Mouse (Mus musculus) forebrain, embryonic 12.5 days (tissue): ENCODE data around the gene Ano6. TPM values are rescaled to one million over a fixed set of nuclear protein-coding genes. Genes with fewer than 3 reads are reported as not detected.

ENCODE experiments used
- ATAC-seq: fragments of 200-750 bp; cut with Nextera tagmentation; 2 replicates; pipeline ENCODE4 v1.8.0; 2017; ENCODE audit warnings: moderate TSS enrichment; ENCODE audit not compliant: low FRiP score
- H3K27ac ChIP-seq: fragments of 300-500 bp; sonication (generic); 2 replicates; pipeline ENCODE4 v1.5.1; 2016; ENCODE audit warnings: mild to moderate bottlenecking
- H3K27me3 ChIP-seq: fragments of 300-500 bp; sonication (generic); 2 replicates; pipeline ENCODE4 v1.6.1; 2016; ENCODE audit warnings: mild to moderate bottlenecking
- H3K36me3 ChIP-seq: fragments of 300-500 bp; sonication (generic); replicated peaks from 2 replicates; pipeline ENCODE4 v1.6.1; 2016; ENCODE audit warnings: mild to moderate bottlenecking
- H3K4me1 ChIP-seq: fragments of 300-500 bp; sonication (generic); 2 replicates; pipeline ENCODE4 v1.6.1; 2016
- H3K4me2 ChIP-seq: fragments of 300-500 bp; sonication (generic); 2 replicates; pipeline ENCODE4 v1.6.1; 2016; ENCODE audit warnings: mild to moderate bottlenecking, moderate library complexity
- H3K4me3 ChIP-seq: fragments of 300-500 bp; sonication (generic); replicated peaks from 2 replicates; pipeline ENCODE4 v1.5.1; 2016; ENCODE audit warnings: mild to moderate bottlenecking
- H3K9ac ChIP-seq: fragments of 300-500 bp; sonication (generic); 2 replicates; pipeline ENCODE4 v1.6.1; 2016; ENCODE audit warnings: mild to moderate bottlenecking
- H3K9me3 ChIP-seq: fragments of 300-500 bp; sonication (generic); 2 replicates; pipeline ENCODE4 v1.6.1; 2016
- WGBS: fragments of 180-500 bp; shearing (Covaris S2); methylation state at CpG from one replicate; pipeline ENCODE4 v1.1.7; 2016; 5-methylcytosine and 5-hydroxymethylcytosine counted together
- polyA plus RNA-seq: library from polyadenylated mRNA; unstranded; fragments of >200 nt; fragmentation: Nextera tagmentation; extraction: Ambion mirVana; gene quantifications from 2 replicates; pipeline ENCODE4 v1.2.1, GENCODE M21; 2016

Gene Ano6
- polyA plus RNA-seq, 1 experiment from 2014 or later, result 36.3 TPM

DNA sequence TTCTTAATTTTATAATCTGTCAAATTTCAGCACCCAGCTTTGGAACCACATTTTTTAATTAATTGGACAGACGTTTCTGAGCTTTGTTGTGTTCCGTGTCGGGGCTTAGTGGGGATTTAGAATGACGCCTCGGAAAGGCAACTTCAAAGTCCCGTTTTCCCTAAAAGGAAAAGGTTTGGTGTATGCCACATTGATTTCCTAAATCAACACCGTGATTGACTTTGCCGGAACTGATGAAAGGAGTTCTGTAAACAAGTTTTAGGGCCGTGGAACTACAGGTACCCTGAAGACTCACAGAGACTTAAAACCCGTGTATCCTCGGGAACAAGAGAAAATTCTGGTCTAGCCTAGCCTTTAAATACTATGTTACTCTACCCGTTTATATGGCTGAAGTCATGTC is 107.0 kb downstream of the Ano6 start:
- no peak for ATAC-seq
- WGBS, result 79% methylated on average over 12 of the region's 12 CpGs

GRCm38 (mm10) chr15:95898438-95898837 is 107.8 kb downstream of the Ano6 start:
- H3K36me3 ChIP-seq, result peaks cover 13% of the 10 kb centered on the region; the same call in 1 of the 2 replicates
- H3K4me1 ChIP-seq, result no peaks in the 10 kb centered on the region
- H3K4me3 ChIP-seq, result no peak overlapping the region
- no peak overlapping the region for H3K27ac ChIP-seq
- ATAC-seq, result no peak
- H3K27me3 ChIP-seq, result no peaks in the 10 kb centered on the region
- H3K4me2 ChIP-seq, result no peak overlapping the region
- H3K9ac ChIP-seq, result no peak overlapping the region
- WGBS, result 97% methylated on average over 6 of the region's 6 CpGs
- H3K9me3 ChIP-seq, result no peaks in the 10 kb centered on the region

More for the DNA sequence above, 107.0 kb downstream of the Ano6 start:
- no peak overlapping the region for H3K27ac ChIP-seq
- H3K27me3 ChIP-seq, result no peaks in the 10 kb centered on the region
- peaks cover 5% of the 10 kb centered on the region; the same call in 1 of the 2 replicates for H3K4me1 ChIP-seq
- H3K9ac ChIP-seq, result no peak overlapping the region
- H3K4me2 ChIP-seq, result no peak overlapping the region
- no peak overlapping the region for H3K4me3 ChIP-seq
- peaks cover 13% of the 10 kb centered on the region; the same call in 1 of the 2 replicates for H3K36me3 ChIP-seq
- H3K9me3 ChIP-seq, result no peaks in the 10 kb centered on the region

- Histone ChIP-seq H3K9ac (no peak overlapping the region), H3K36me3 (no peaks in the 10 kb centered on the region), H3K27ac (no peak overlapping the region), H3K4me1 (0 out of 2 replicates have a peak, but pooled peaks cover 3% of the 10 kb centered on the region), H3K4me2 (no peak overlapping the region), H3K4me3 (no peak overlapping the region), H3K27me3 (no peaks in the 10 kb centered on the region), H3K9me3 (no peaks in the 10 kb centered on the region)
- ATAC-seq, result no peak
- WGBS, result 96% methylated on average over 5 of the region's 5 CpGs
Measured at GRCm38 (mm10) chr15:95902396-95902795, 111.8 kb downstream of the Ano6 start.

GRCm38 (mm10) chr15:95904247-95904646 is 113.6 kb downstream of the Ano6 start:
- no peak for ATAC-seq
- no peaks in the 10 kb centered on the region for H3K36me3 ChIP-seq
- no peak overlapping the region for H3K4me2 ChIP-seq
- no peaks in the 10 kb centered on the region for H3K9me3 ChIP-seq
- no peak overlapping the region for H3K9ac ChIP-seq
- H3K27me3 ChIP-seq, result no peaks in the 10 kb centered on the region
- WGBS, result 86% methylated on average over 14 of the region's 14 CpGs
- H3K27ac ChIP-seq, result no peak overlapping the region
- no peak overlapping the region for H3K4me3 ChIP-seq
- 0 out of 2 replicates have a peak, but pooled peaks cover 3% of the 10 kb centered on the region for H3K4me1 ChIP-seq

DNA sequence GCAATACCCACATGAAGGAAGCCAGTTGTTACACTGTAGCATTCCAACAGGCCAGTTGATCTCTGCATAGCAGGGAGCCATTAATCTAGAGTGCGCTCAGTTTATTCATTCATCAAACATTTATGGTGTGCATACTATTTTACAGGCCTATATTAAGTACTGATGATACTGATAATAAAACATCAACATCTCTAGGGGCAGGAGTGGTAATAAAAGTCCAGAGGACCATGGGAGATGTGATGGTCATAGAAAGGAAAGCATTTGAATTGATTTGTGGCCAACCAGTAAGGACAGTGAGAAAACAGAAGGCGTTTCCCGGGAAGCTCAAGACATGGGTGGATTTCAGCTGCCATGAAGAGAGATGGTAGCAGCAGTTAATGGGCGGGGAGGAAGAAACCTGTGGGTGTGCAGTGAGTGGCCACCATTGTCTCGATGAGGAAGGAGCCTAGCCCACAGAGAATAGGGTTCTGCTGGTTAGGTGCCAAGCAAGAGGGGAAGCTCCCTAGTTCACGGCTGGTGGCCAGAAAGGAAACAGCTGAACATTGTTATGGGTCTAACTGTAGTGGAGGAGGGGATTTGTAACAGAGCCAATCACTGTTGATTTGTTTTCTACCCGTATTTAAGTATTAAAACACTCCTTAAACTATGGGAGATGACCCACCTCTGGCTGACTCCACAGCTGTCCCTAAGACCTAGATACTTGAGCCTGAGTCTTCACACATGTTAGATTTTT is 115.5 kb downstream of the Ano6 start:
- no peaks in the 10 kb centered on the region for H3K36me3 ChIP-seq
- no peak overlapping the region for H3K4me2 ChIP-seq
- H3K4me1 ChIP-seq, result 0 out of 2 replicates have a peak, but pooled peaks cover 3% of the 10 kb centered on the region
- no peak for ATAC-seq
- H3K9me3 ChIP-seq, result no peaks in the 10 kb centered on the region
- no peak overlapping the region for H3K4me3 ChIP-seq
- no peaks in the 10 kb centered on the region for H3K27me3 ChIP-seq
- no peak overlapping the region for H3K9ac ChIP-seq
- no peak overlapping the region for H3K27ac ChIP-seq
- whole genome bisulfite sequencing, result 86% methylated on average over 7 of the region's 7 CpGs

- no peak overlapping the region for H3K4me3 ChIP-seq
Measured at GRCm38 (mm10) chr15:95906891-95907290, 116.2 kb downstream of the Ano6 start.

GRCm38 (mm10) chr15:95907337-95907736 is 116.7 kb downstream of the Ano6 start:
- Histone ChIP-seq H3K9ac (no peak overlapping the region), H3K27ac (no peak overlapping the region), H3K4me1 (0 out of 2 replicates have a peak, but pooled peaks cover 3% of the 10 kb centered on the region), H3K4me3 (no peak overlapping the region), H3K4me2 (no peak overlapping the region), H3K9me3 (no peaks in the 10 kb centered on the region), H3K27me3 (no peaks in the 10 kb centered on the region), H3K36me3 (no peaks in the 10 kb centered on the region)
- no peak for ATAC-seq
- 87% methylated on average over 10 of the region's 10 CpGs for WGBS

More at GRCm38 (mm10) chr15:95906891-95907290, 116.2 kb downstream of the Ano6 start:
- Histone ChIP-seq H3K4me2 (no peak overlapping the region), H3K36me3 (no peaks in the 10 kb centered on the region), H3K27me3 (no peaks in the 10 kb centered on the region), H3K4me1 (0 out of 2 replicates have a peak, but pooled peaks cover 3% of the 10 kb centered on the region), H3K9me3 (no peaks in the 10 kb centered on the region), H3K9ac (no peak overlapping the region), H3K27ac (no peak overlapping the region)
- no peak for ATAC-seq
- WGBS, result 88% methylated on average over 1 of the region's 1 CpGs

DNA sequence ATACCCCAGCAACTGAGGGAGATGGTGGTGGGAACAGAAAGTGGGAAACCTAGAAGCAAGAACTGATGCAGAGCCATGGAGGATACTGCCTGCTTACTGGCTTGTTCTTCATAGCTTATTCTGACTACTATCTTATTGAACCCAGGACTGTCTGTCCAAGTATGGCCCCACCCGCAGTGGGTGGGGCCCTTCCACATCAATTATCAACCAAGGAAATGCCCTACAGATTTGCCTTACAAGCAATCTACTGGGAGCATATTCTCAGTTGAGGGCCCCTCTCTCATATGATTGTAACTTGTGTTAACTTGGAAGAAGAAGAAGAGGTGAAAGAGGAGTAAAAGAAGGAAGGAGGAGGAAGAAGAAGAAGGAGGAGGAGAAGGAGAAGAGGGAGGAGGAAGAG is 117.3 kb downstream of the Ano6 start:
- Histone ChIP-seq H3K27me3 (no peaks in the 10 kb centered on the region), H3K4me1 (0 out of 2 replicates have a peak, but pooled peaks cover 3% of the 10 kb centered on the region), H3K9me3 (no peaks in the 10 kb centered on the region), H3K27ac (no peak overlapping the region), H3K9ac (no peak overlapping the region), H3K4me3 (no peak overlapping the region), H3K36me3 (peaks cover 2% of the 10 kb centered on the region; the same call in 1 of the 2 replicates), H3K4me2 (no peak overlapping the region)
- ATAC-seq, result no peak
- 97% methylated on average over 1 of the region's 1 CpGs for WGBS

GRCm38 (mm10) chr15:95910099-95910780 is 119.6 kb downstream of the Ano6 start:
- Histone ChIP-seq H3K4me1 (no peaks in the 10 kb centered on the region), H3K9ac (no peak overlapping the region), H3K4me2 (no peak overlapping the region), H3K4me3 (no peak overlapping the region), H3K36me3 (peaks cover 12% of the 10 kb centered on the region), H3K27ac (no peak overlapping the region), H3K27me3 (no peaks in the 10 kb centered on the region), H3K9me3 (no peaks in the 10 kb centered on the region)
- ATAC-seq, result no peak
- 66% methylated on average over 3 of the region's 3 CpGs for WGBS

DNA sequence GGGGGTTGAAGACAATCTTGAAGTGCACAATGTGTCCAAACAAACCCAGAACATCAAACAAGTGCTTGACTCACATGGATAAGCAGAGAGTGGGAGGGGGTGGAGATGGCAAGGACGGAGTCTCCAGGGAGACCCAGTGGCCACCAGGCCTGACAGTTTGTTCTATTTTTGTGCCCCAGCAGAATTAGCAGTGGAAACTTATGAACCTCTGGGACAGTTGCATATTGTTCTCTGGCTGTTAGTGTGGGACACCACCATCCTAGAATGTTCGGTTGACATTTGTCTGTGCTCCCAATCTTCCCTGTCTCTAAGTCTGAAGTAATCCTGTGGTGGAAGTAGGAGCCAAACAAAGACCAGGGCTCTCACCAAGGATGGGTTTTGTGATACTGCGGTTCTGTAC is 124.3 kb downstream of the Ano6 start:
- Histone ChIP-seq H3K36me3 (peaks cover 26% of the 10 kb centered on the region), H3K4me1 (0 out of 2 replicates have a peak, but pooled peaks cover 2% of the 10 kb centered on the region), H3K27ac (no peak overlapping the region), H3K9me3 (no peaks in the 10 kb centered on the region), H3K4me3 (no peak overlapping the region), H3K9ac (no peak overlapping the region), H3K27me3 (no peaks in the 10 kb centered on the region), H3K4me2 (no peak overlapping the region)
- ATAC-seq, result no peak
- WGBS, result 90% methylated on average over 3 of the region's 3 CpGs

DNA sequence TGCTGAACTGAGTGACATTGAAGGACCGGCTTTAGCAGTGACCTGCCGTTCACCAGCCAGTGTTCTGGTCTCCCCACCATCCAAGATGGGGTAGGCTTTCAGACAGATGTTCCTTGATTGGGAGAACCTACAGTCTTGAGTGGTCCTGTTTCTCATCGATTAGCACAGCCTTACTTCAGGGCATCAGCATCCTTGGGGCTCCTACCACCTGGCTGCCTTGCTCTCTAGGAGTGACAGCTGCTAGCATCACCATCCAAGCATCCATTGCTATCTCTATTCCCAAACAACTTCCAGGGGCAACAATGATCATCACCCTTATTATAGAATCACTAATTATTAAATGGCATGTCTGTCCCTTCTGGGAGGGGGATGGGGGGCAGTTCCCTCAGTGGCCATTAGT is 124.8 kb downstream of the Ano6 start:
- Histone ChIP-seq H3K27me3 (no peaks in the 10 kb centered on the region), H3K27ac (no peak overlapping the region), H3K9me3 (no peaks in the 10 kb centered on the region), H3K4me1 (0 out of 2 replicates have a peak, but pooled peaks cover 4% of the 10 kb centered on the region), H3K36me3 (peaks cover 26% of the 10 kb centered on the region), H3K4me3 (no peak overlapping the region), H3K4me2 (no peak overlapping the region), H3K9ac (no peak overlapping the region)
- ATAC-seq, result no peak
- 93% methylated on average over 3 of the region's 3 CpGs for WGBS

- H3K4me2 ChIP-seq, result no peak overlapping the region
- no peak overlapping the region for H3K4me3 ChIP-seq
- no peak for ATAC-seq
- H3K27ac ChIP-seq, result no peak overlapping the region
- H3K27me3 ChIP-seq, result no peaks in the 10 kb centered on the region
- 0 out of 2 replicates have a peak, but pooled peaks cover 4% of the 10 kb centered on the region for H3K4me1 ChIP-seq
- no peaks in the 10 kb centered on the region for H3K9me3 ChIP-seq
- WGBS, result 98% methylated on average over 3 of the region's 3 CpGs
- peaks cover 26% of the 10 kb centered on the region for H3K36me3 ChIP-seq
- H3K9ac ChIP-seq, result no peak overlapping the region
Measured at GRCm38 (mm10) chr15:95917330-95917729, 126.7 kb downstream of the Ano6 start.
